Mouse (Mus musculus): ENCODE data around the gene 1810013L24Rik. TPM values are rescaled to one million over a fixed set of nuclear protein-coding genes. Genes with fewer than 3 reads are reported as not detected.

The 1810013L24Rik gene
- total RNA-seq, 4 experiments from 2014 or later = 81.3 to 111 (median 98.3) TPM

Other genes starting within 250 kb of the 1810013L24Rik start
- gene Pmm2, start 192.4 kb upstream of the 1810013L24Rik start, total RNA-seq (2022) = 10 to 100 TPM; 56.5 to 79.9 (median 70.5) TPM
- gene Tmem186, start 192.4 kb upstream of the 1810013L24Rik start, total RNA-seq (2022) = 10 to 100 TPM; 22.7 to 24.9 (median 23.8) TPM
- gene Carhsp1, start 157.9 kb upstream of the 1810013L24Rik start, total RNA-seq (2022) = 100 to 1,000 TPM in 2 of 4 experiments, 10 to 100 TPM in 2; 47.3 to 133 (median 83.9) TPM
- not detected for gene Gm5767, start 149.3 kb upstream of the 1810013L24Rik start, total RNA-seq (2022)
- gene Usp7, start 37.8 kb upstream of the 1810013L24Rik start, total RNA-seq (2022) = 100 to 1,000 TPM; 105 to 149 (median 127) TPM

Data from adrenal gland, adult 8-10 months (tissue).